Mouse (Mus musculus): Measurements from ENCODE around the gene Npw. TPM values are rescaled to one million over a fixed set of nuclear protein-coding genes. Genes with fewer than 3 reads are reported as not detected.

Gene Npw
- polyA plus RNA-seq, 1 experiment from 2014 or later: not detected

GRCm38 (mm10) chr17:24636781-24637481, 21.3 kb downstream of the Npw start:
- no peak overlapping the region for H3K4me2 ChIP-seq (replicated peaks)
- H3K27ac ChIP-seq: no peak overlapping the region
- no peak overlapping the region for H3K9ac ChIP-seq
- no peaks in the 10 kb centered on the region for H3K36me3 ChIP-seq
- 67% methylated on average over 5 of the region's 5 CpGs for WGBS
- H3K27me3 ChIP-seq (replicated peaks): no peaks in the 10 kb centered on the region
- no peak for ATAC-seq (ENCODE audit: low FRiP score, low read depth)
- no peak overlapping the region for H3K4me3 ChIP-seq
- peaks cover 12% of the 10 kb centered on the region for H3K4me1 ChIP-seq
- no peaks in the 10 kb centered on the region for H3K9me3 ChIP-seq

GRCm38 (mm10) chr17:24635694-24636093, 22.6 kb downstream of the Npw start:
- Histone ChIP-seq H3K4me2 (replicated peaks) (no peak overlapping the region), H3K27me3 (replicated peaks) (no peaks in the 10 kb centered on the region), H3K9ac (no peak overlapping the region), H3K9me3 (no peaks in the 10 kb centered on the region), H3K4me3 (no peak overlapping the region), H3K27ac (no peak overlapping the region), H3K36me3 (0 out of 2 replicates have a peak, but pooled peaks cover under 1% of the 10 kb centered on the region), H3K4me1 (peaks cover 18% of the 10 kb centered on the region)
- ATAC-seq (ENCODE audit: low FRiP score, low read depth): no peak
- 94% methylated on average over 5 of the region's 5 CpGs for WGBS

GRCm38 (mm10) chr17:24635024-24635423, 23.2 kb downstream of the Npw start:
- H3K4me1 ChIP-seq: peaks cover 18% of the 10 kb centered on the region
- no peak for ATAC-seq (ENCODE audit: low FRiP score, low read depth)
- H3K9ac ChIP-seq: no peak overlapping the region
- H3K27me3 ChIP-seq (replicated peaks): no peaks in the 10 kb centered on the region
- H3K36me3 ChIP-seq: peaks cover 8% of the 10 kb centered on the region
- 86% methylated on average over 4 of the region's 4 CpGs for WGBS
- H3K4me3 ChIP-seq: no peak overlapping the region
- no peak overlapping the region for H3K4me2 ChIP-seq (replicated peaks)
- no peaks in the 10 kb centered on the region for H3K9me3 ChIP-seq
- no peak overlapping the region for H3K27ac ChIP-seq

- 96% methylated on average over 11 of the region's 11 CpGs for WGBS
- peaks cover 15% of the 10 kb centered on the region for H3K4me1 ChIP-seq
- no peak overlapping the region for H3K9ac ChIP-seq
- H3K9me3 ChIP-seq: no peaks in the 10 kb centered on the region
- H3K27ac ChIP-seq: no peak overlapping the region
- no peaks in the 10 kb centered on the region for H3K27me3 ChIP-seq (replicated peaks)
- H3K4me3 ChIP-seq: no peak overlapping the region
- ATAC-seq (ENCODE audit: low FRiP score, low read depth): no peak
- peaks cover 20% of the 10 kb centered on the region for H3K36me3 ChIP-seq
- no peak overlapping the region for H3K4me2 ChIP-seq (replicated peaks)
These were observed 24.4 kb downstream of the Npw start for GRCm38 (mm10) chr17:24633831-24634230.

GRCm38 (mm10) chr17:24632813-24633449, 25.3 kb downstream of the Npw start:
- WGBS: 13% methylated on average over 22 of the region's 22 CpGs
- H3K27me3 ChIP-seq (replicated peaks): no peaks in the 10 kb centered on the region
- H3K9me3 ChIP-seq: no peaks in the 10 kb centered on the region
- peaks cover 20% of the 10 kb centered on the region for H3K36me3 ChIP-seq
- peak overlapping the region; percentile 81 for H3K4me2 ChIP-seq (replicated peaks)
- H3K27ac ChIP-seq: no peak overlapping the region
- H3K4me3 ChIP-seq: peak overlapping the region; percentile 72
- peak overlapping the region; percentile 72 for H3K9ac ChIP-seq
- peaks cover 15% of the 10 kb centered on the region for H3K4me1 ChIP-seq
- peak; percentile 46 for ATAC-seq (ENCODE audit: low FRiP score, low read depth)

- H3K9ac ChIP-seq: peak within 1 kb of the TSS; percentile 72
These were observed 26.0 kb downstream of the Npw start, which contains the start of the genes Tsc2 and Nthl1 for GRCm38 (mm10) chr17:24632167-24632812. Gene Tsc2, minus strand, starts transcription at chr17:24632630. Gene Nthl1, plus strand, starts transcription at chr17:24632680.

GRCm38 (mm10) chr17:24630072-24630471, 28.2 kb downstream of the Npw start:
- Histone ChIP-seq H3K4me2 (replicated peaks) (no peak overlapping the region), H3K36me3 (peaks cover 41% of the 10 kb centered on the region), H3K4me1 (peaks cover 15% of the 10 kb centered on the region), H3K4me3 (no peak overlapping the region), H3K27ac (no peak overlapping the region), H3K27me3 (replicated peaks) (no peaks in the 10 kb centered on the region), H3K9me3 (no peaks in the 10 kb centered on the region), H3K9ac (no peak overlapping the region)
- WGBS: 87% methylated on average over 14 of the region's 14 CpGs
- no peak for ATAC-seq (ENCODE audit: low FRiP score, low read depth)

More at GRCm38 (mm10) chr17:24632167-24632812, 26.0 kb downstream of the Npw start, which contains the start of the genes Tsc2 and Nthl1:
- Histone ChIP-seq H3K4me1 (peaks cover 15% of the 10 kb centered on the region), H3K9me3 (no peaks in the 10 kb centered on the region), H3K36me3 (peaks cover 23% of the 10 kb centered on the region), H3K4me3 (peak within 1 kb of the TSS; percentile 72), H3K27me3 (replicated peaks) (no peaks in the 10 kb centered on the region), H3K27ac (no peak within 1 kb of the TSS), H3K4me2 (replicated peaks) (peak within 1 kb of the TSS; percentile 81)
- WGBS: 1% methylated on average over 51 of the region's 51 CpGs
- peak; percentile 91 for ATAC-seq (ENCODE audit: low FRiP score, low read depth)

GRCm38 (mm10) chr17:24628646-24629045, 29.6 kb downstream of the Npw start:
- Histone ChIP-seq H3K4me3 (no peak overlapping the region), H3K36me3 (peaks cover 55% of the 10 kb centered on the region), H3K27ac (no peak overlapping the region), H3K27me3 (replicated peaks) (no peaks in the 10 kb centered on the region), H3K9me3 (no peaks in the 10 kb centered on the region), H3K4me2 (replicated peaks) (no peak overlapping the region), H3K9ac (no peak overlapping the region), H3K4me1 (peaks cover 15% of the 10 kb centered on the region)
- ATAC-seq (ENCODE audit: low FRiP score, low read depth): no peak
- 51% methylated on average over 5 of the region's 5 CpGs for WGBS

GRCm38 (mm10) chr17:24625472-24625871, 32.8 kb downstream of the Npw start:
- peaks cover 84% of the 10 kb centered on the region for H3K36me3 ChIP-seq

GRCm38 (mm10) chr17:24617561-24618194, 40.6 kb downstream of the Npw start:
- H3K9me3 ChIP-seq: no peaks in the 10 kb centered on the region
- ATAC-seq (ENCODE audit: low FRiP score, low read depth): no peak
- H3K9ac ChIP-seq: no peak overlapping the region
- no peaks in the 10 kb centered on the region for H3K4me1 ChIP-seq
- H3K27me3 ChIP-seq (replicated peaks): no peaks in the 10 kb centered on the region
- H3K4me2 ChIP-seq (replicated peaks): no peak overlapping the region
- 89% methylated on average over 14 of the region's 14 CpGs for WGBS
- H3K4me3 ChIP-seq: no peak overlapping the region
- H3K36me3 ChIP-seq: peaks cover 92% of the 10 kb centered on the region
- H3K27ac ChIP-seq: no peak overlapping the region

More at GRCm38 (mm10) chr17:24625472-24625871, 32.8 kb downstream of the Npw start:
- Histone ChIP-seq H3K9me3 (no peaks in the 10 kb centered on the region), H3K9ac (no peak overlapping the region), H3K27me3 (replicated peaks) (no peaks in the 10 kb centered on the region), H3K4me3 (no peak overlapping the region), H3K4me2 (replicated peaks) (no peak overlapping the region), H3K4me1 (no peaks in the 10 kb centered on the region), H3K27ac (no peak overlapping the region)
- ATAC-seq (ENCODE audit: low FRiP score, low read depth): no peak
- 94% methylated on average over 8 of the region's 8 CpGs for WGBS

GRCm38 (mm10) chr17:24610711-24611110, 47.5 kb downstream of the Npw start:
- Histone ChIP-seq H3K36me3 (peaks cover 75% of the 10 kb centered on the region), H3K27me3 (replicated peaks) (no peaks in the 10 kb centered on the region), H3K27ac (no peak overlapping the region), H3K9me3 (no peaks in the 10 kb centered on the region), H3K4me2 (replicated peaks) (no peak overlapping the region), H3K4me3 (no peak overlapping the region), H3K4me1 (no peaks in the 10 kb centered on the region), H3K9ac (no peak overlapping the region)
- WGBS: 88% methylated on average over 2 of the region's 2 CpGs
- ATAC-seq (ENCODE audit: low FRiP score, low read depth): no peak

- WGBS: 98% methylated on average over 8 of the region's 8 CpGs
- H3K4me2 ChIP-seq (replicated peaks): no peak overlapping the region
- H3K27me3 ChIP-seq (replicated peaks): no peaks in the 10 kb centered on the region
- no peak for ATAC-seq (ENCODE audit: low FRiP score, low read depth)
- H3K9ac ChIP-seq: no peak overlapping the region
- no peak overlapping the region for H3K27ac ChIP-seq
- no peaks in the 10 kb centered on the region for H3K4me1 ChIP-seq
- no peak overlapping the region for H3K4me3 ChIP-seq
- H3K36me3 ChIP-seq: peaks cover 75% of the 10 kb centered on the region
- no peaks in the 10 kb centered on the region for H3K9me3 ChIP-seq
These were observed 49.4 kb downstream of the Npw start for GRCm38 (mm10) chr17:24608874-24609273.

Measured in neural tube, embryonic 12.5 days (tissue).